Mouse (Mus musculus): ENCODE data around the gene Plekhf1. TPM values are rescaled to one million over a fixed set of nuclear protein-coding genes. Genes with fewer than 3 reads are reported as not detected.
A peak's percentile ranks its signal among the peaks of the same experiment; 100 is the strongest.

Gene Plekhf1
- polyA plus RNA-seq, 1 experiment from 2014 or later: 0.81 TPM

DNA sequence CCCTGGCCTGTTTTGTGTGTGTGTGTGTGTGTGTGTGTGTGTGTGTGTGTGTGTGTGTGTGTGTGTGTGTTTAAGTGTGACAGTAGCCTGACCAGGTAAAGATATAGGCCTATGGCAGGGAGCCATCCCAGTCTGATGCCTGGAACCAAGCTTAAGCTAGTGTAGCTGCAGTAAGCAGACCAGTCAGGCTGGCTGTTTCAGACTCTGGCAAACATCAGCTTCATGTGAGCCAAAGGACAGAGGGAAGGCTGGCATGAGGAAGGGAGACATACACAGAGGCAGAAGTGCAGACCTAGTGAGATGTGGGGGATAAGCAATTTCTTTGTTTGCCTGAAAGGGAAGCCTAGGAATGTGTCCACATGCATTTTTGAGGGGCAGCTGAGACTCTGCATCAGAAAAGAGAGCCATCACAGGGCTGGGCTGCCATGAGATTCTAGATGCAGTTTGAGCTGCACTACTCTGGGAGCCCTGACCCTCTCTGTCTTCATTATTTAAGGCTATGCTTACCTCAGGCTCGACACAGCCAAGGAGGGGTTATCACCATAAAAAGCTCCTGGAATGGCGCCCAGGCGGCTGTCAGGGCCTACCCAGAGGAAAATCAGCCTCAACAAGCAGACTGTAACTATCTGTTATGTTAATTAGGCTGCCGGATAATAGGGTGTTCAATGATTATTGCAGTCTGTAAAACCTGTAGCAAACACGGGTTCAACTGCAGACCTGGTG lies 23.8 kb upstream of the Plekhf1 start:
- 17% methylated on average over 5 of the region's 5 CpGs for WGBS
- peak overlapping the region; percentile 71 for H3K27ac ChIP-seq (ENCODE audit: low read depth, low read length)
- no peaks in the 10 kb centered on the region for H3K27me3 ChIP-seq (replicated peaks; ENCODE audit: control insufficient read depth, insufficient read depth, low read length)
- ATAC-seq: peak; percentile 86
- no peak overlapping the region for H3K4me2 ChIP-seq (ENCODE audit: low read length)
- DNase-seq (ENCODE audit: low spot score): peak; percentile 77
- H3K36me3 ChIP-seq (ENCODE audit: control insufficient read depth, insufficient read depth, low read length): no peaks in the 10 kb centered on the region
- no peaks in the 10 kb centered on the region for H3K9me3 ChIP-seq (replicated peaks; ENCODE audit: control insufficient read depth, low read length)
- no peak overlapping the region for H3K4me3 ChIP-seq (ENCODE audit: low read depth, low read length)
- no peak overlapping the region for H3K9ac ChIP-seq (ENCODE audit: low read length)
- peaks cover 9% of the 10 kb centered on the region for H3K4me1 ChIP-seq (ENCODE audit: control insufficient read depth, insufficient read depth, low read length)

DNA sequence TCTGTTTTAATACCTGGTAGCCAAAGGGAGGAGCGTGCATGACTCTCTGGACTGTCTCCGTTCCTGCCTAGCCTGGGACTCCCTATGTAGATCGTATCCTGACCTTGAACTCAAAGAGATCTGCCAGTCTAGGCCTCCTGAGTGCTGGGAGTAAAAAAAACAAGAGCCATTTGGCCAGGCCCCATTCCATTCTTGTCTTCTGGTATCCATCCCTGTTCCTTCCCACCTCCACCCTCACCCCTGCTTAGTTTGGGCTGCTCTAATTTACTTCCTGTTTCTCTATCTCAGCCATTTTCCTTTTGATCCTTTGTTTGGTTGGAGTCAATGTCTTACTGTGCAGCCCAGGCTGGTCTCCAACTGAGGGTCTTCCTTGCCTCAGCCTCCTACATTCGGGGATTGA lies 14.6 kb upstream of the Plekhf1 start:
- no peak overlapping the region for H3K9ac ChIP-seq (ENCODE audit: low read length)
- ATAC-seq: no peak
- no peaks in the 10 kb centered on the region for H3K9me3 ChIP-seq (replicated peaks; ENCODE audit: control insufficient read depth, low read length)
- H3K27ac ChIP-seq (ENCODE audit: low read depth, low read length): no peak overlapping the region
- H3K36me3 ChIP-seq (ENCODE audit: control insufficient read depth, insufficient read depth, low read length): no peaks in the 10 kb centered on the region
- WGBS: 88% methylated on average over 4 of the region's 4 CpGs
- H3K27me3 ChIP-seq (replicated peaks; ENCODE audit: control insufficient read depth, insufficient read depth, low read length): no peaks in the 10 kb centered on the region
- H3K4me3 ChIP-seq (ENCODE audit: low read depth, low read length): no peak overlapping the region
- no peak for DNase-seq (ENCODE audit: low spot score)
- H3K4me2 ChIP-seq (ENCODE audit: low read length): no peak overlapping the region
- H3K4me1 ChIP-seq (ENCODE audit: control insufficient read depth, insufficient read depth, low read length): no peaks in the 10 kb centered on the region

DNA sequence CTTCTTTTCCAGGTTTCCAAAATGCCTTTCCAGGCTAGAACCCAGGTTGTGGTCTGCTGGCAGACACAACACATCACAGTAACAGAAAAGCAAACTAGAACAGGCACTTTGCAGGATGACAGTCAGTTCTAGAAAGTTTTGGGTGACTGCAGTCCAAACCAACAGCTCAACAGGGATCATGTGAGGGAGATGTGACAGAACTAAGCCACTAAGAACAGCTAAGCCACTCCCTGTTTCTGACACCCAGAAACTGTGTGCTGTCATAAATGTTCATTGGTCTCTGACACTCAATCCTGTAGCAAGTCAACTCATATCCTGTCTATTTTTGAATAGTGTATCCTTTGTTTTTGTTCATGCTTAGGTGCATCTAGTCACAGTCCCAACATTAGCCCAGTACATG lies 9.3 kb upstream of the Plekhf1 start:
- no peak overlapping the region for H3K9ac ChIP-seq (ENCODE audit: low read length)
- H3K4me2 ChIP-seq (ENCODE audit: low read length): no peak overlapping the region
- no peak overlapping the region for H3K4me3 ChIP-seq (ENCODE audit: low read depth, low read length)
- DNase-seq (ENCODE audit: low spot score) (no peak), ATAC-seq (no peak)
- H3K9me3 ChIP-seq (replicated peaks; ENCODE audit: control insufficient read depth, low read length): no peaks in the 10 kb centered on the region
- no peaks in the 10 kb centered on the region for H3K36me3 ChIP-seq (ENCODE audit: control insufficient read depth, insufficient read depth, low read length)
- no peaks in the 10 kb centered on the region for H3K4me1 ChIP-seq (ENCODE audit: control insufficient read depth, insufficient read depth, low read length)
- H3K27ac ChIP-seq (ENCODE audit: low read depth, low read length): no peak overlapping the region
- H3K27me3 ChIP-seq (replicated peaks; ENCODE audit: control insufficient read depth, insufficient read depth, low read length): no peaks in the 10 kb centered on the region

DNA sequence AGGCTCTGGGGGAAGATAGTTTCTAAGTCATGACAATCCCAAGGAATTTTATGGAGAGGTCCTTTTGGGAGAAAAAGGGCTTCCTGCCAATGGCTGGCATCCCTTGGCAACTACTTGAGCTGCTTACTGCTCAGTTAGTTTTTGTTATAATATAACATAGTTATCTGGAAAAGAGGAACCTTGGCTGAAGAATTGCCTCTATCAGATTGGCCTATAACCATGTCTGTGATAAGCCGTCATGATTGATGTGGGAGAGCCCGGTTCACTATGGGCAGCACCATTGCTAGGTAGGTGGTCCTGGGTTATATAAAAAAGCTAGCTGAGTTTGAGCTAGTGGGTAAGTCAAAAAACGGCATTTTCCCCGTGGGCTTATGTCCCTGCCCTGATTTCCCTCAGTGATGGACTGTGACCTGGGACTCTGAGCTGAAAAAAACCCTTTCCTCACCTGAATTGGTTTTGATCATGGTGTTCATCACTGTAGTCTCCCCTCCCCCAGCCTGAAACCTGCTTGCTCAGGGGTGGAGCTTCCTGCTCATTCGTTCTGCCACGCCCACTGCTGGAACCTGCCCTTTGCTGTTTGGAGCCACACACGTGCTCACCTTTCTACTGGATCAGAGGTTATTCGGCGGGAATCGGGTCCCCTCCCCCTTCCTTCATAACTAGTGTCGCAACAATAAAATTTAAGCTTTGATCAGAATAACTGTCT lies 8.7 kb upstream of the Plekhf1 start:
- H3K9me3 ChIP-seq (replicated peaks; ENCODE audit: control insufficient read depth, low read length): no peaks in the 10 kb centered on the region
- H3K27me3 ChIP-seq (replicated peaks; ENCODE audit: control insufficient read depth, insufficient read depth, low read length): no peaks in the 10 kb centered on the region
- H3K27ac ChIP-seq (ENCODE audit: low read depth, low read length): no peak overlapping the region
- no peaks in the 10 kb centered on the region for H3K36me3 ChIP-seq (ENCODE audit: control insufficient read depth, insufficient read depth, low read length)
- H3K9ac ChIP-seq (ENCODE audit: low read length): no peak overlapping the region
- H3K4me2 ChIP-seq (ENCODE audit: low read length): no peak overlapping the region
- H3K4me1 ChIP-seq (ENCODE audit: control insufficient read depth, insufficient read depth, low read length): no peaks in the 10 kb centered on the region
- DNase-seq (ENCODE audit: low spot score): no peak
- H3K4me3 ChIP-seq (ENCODE audit: low read depth, low read length): no peak overlapping the region
- WGBS: 46% methylated on average over 11 of the region's 11 CpGs
- ATAC-seq: no peak

DNA sequence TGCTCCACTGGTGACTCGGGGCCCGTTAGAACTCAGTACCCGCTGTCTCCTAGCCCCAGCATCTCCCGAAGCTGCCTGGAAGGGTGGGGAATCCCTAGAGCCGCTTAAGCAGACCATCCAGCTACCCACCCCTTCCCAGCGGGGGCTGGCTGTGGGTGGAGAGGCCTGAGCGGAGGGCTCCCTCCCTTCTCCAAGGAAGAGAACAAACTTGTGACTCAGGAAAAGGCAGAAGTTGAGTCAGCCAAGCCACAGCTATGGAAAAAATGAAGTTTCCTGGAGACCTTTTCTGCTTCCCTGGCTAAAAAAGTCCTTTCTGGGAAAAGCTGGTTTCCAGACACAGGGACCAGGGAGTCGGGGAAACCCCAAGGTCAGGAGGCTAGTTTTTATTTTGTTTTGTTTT lies 2.5 kb upstream of the Plekhf1 start:
- Histone ChIP-seq H3K4me2 (ENCODE audit: low read length) (no peak overlapping the region), H3K36me3 (ENCODE audit: control insufficient read depth, insufficient read depth, low read length) (no peaks in the 10 kb centered on the region), H3K27ac (ENCODE audit: low read depth, low read length) (no peak overlapping the region), H3K4me1 (ENCODE audit: control insufficient read depth, insufficient read depth, low read length) (peaks cover 9% of the 10 kb centered on the region), H3K4me3 (ENCODE audit: low read depth, low read length) (no peak overlapping the region), H3K9ac (ENCODE audit: low read length) (no peak overlapping the region), H3K9me3 (replicated peaks; ENCODE audit: control insufficient read depth, low read length) (no peaks in the 10 kb centered on the region), H3K27me3 (replicated peaks; ENCODE audit: control insufficient read depth, insufficient read depth, low read length) (0 out of 2 replicates have a peak, but pooled peaks cover 6% of the 10 kb centered on the region)
- 17% methylated on average over 8 of the region's 8 CpGs for WGBS
- DNase-seq (ENCODE audit: low spot score): no peak
- ATAC-seq: no peak

DNA sequence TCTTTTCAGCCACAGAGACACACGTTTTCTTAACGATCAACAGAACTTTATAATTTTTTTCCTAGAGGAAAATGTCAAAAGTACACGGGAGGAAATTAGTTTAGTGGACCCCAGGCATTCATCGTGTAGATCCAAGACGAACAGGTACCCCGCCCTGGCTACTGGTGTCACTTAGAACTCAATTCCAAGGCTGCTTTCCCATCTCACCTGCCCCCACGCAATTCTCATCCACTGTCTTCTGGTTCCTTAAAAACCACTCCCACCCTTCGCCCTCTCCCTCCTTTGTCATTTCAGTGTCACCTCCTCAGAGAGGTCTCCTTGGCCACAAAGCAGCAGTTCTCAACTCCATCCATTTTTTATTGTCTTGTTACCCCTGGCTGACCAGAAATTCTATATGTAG lies 513 bp upstream of the Plekhf1 start:
- H3K4me2 ChIP-seq (ENCODE audit: low read length): peak overlapping the region; percentile 90
- no peaks in the 10 kb centered on the region for H3K9me3 ChIP-seq (replicated peaks; ENCODE audit: control insufficient read depth, low read length)
- H3K4me1 ChIP-seq (ENCODE audit: control insufficient read depth, insufficient read depth, low read length): peaks cover 9% of the 10 kb centered on the region
- H3K36me3 ChIP-seq (ENCODE audit: control insufficient read depth, insufficient read depth, low read length): no peaks in the 10 kb centered on the region
- DNase-seq (ENCODE audit: low spot score) (no peak), ATAC-seq (no peak)
- H3K9ac ChIP-seq (ENCODE audit: low read length): no peak overlapping the region
- H3K4me3 ChIP-seq (ENCODE audit: low read depth, low read length): peak overlapping the region; percentile 40
- H3K27ac ChIP-seq (ENCODE audit: low read depth, low read length): no peak overlapping the region
- 19% methylated on average over 8 of the region's 8 CpGs for WGBS
- H3K27me3 ChIP-seq (replicated peaks; ENCODE audit: control insufficient read depth, insufficient read depth, low read length): 0 out of 2 replicates have a peak, but pooled peaks cover 6% of the 10 kb centered on the region

DNA sequence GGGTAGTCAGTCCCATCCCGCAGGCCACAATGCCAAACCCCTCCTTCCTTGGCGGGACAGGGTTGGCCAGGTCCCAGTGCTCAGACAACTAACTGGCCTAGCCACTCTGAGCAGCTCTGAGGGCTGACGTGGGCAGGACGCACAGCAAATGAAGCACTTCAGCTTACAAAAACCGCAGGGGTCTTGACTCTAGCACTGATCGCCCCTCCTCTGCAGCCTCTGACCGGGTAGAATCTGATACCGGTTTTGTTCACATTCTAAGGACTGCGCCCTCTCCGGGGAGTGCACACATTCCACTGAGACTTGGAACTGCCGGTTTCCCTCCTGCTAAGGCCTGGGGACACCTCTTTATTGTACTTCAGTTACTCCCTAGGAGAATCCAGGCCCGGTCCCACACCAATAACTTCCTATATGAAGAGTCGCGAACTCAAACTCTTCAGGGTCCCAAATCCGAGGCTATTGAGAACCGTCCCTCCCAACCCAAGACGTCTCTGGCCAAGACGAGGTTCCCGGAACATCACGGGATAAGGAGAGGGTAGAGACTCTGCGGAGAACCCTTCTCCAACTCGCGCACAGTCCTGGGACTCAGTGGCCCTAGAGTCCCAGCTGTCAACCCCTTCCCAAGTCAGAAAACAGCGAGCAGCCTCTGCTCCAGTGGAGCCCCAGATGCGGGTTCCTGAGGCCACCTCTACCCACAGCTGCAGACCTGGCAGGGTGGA lies 476 bp downstream of the Plekhf1 start:
- Histone ChIP-seq H3K4me1 (ENCODE audit: control insufficient read depth, insufficient read depth, low read length) (peaks cover 9% of the 10 kb centered on the region), H3K4me2 (ENCODE audit: low read length) (peak overlapping the region; percentile 90), H3K4me3 (ENCODE audit: low read depth, low read length) (peak overlapping the region; percentile 40), H3K9me3 (replicated peaks; ENCODE audit: control insufficient read depth, low read length) (no peaks in the 10 kb centered on the region), H3K36me3 (ENCODE audit: control insufficient read depth, insufficient read depth, low read length) (no peaks in the 10 kb centered on the region), H3K27ac (ENCODE audit: low read depth, low read length) (no peak overlapping the region), H3K9ac (ENCODE audit: low read length) (peak overlapping the region; percentile 49), H3K27me3 (replicated peaks; ENCODE audit: control insufficient read depth, insufficient read depth, low read length) (0 out of 2 replicates have a peak, but pooled peaks cover 6% of the 10 kb centered on the region)
- DNase-seq (ENCODE audit: low spot score): peak; percentile 49
- peak; percentile 63 for ATAC-seq
- under 1% methylated on average over 25 of the region's 25 CpGs for WGBS

DNA sequence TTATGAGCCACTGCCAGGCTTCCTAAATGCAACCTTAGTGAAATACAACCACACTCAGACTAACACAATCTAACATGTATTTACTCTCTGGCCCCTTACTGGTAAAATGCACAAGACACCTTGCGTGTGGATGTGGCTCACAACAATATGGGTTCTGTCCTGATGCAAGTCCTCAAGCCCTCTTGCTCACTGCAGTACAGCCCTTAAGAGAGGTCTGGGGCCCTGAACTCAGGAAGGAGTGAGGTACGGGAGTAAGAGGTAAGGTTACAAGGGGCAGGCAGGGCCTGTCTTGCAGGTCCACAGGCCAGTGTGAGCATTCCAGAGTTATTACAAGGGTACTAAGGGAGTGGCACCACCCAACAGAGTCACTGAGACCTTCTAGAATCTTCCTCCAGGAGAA lies 1.6 kb downstream of the Plekhf1 start:
- Histone ChIP-seq H3K9ac (ENCODE audit: low read length) (no peak overlapping the region), H3K27me3 (replicated peaks; ENCODE audit: control insufficient read depth, insufficient read depth, low read length) (0 out of 2 replicates have a peak, but pooled peaks cover 6% of the 10 kb centered on the region), H3K4me3 (ENCODE audit: low read depth, low read length) (no peak overlapping the region), H3K4me2 (ENCODE audit: low read length) (no peak overlapping the region), H3K36me3 (ENCODE audit: control insufficient read depth, insufficient read depth, low read length) (no peaks in the 10 kb centered on the region), H3K27ac (ENCODE audit: low read depth, low read length) (no peak overlapping the region), H3K4me1 (ENCODE audit: control insufficient read depth, insufficient read depth, low read length) (peaks cover 9% of the 10 kb centered on the region), H3K9me3 (replicated peaks; ENCODE audit: control insufficient read depth, low read length) (no peaks in the 10 kb centered on the region)
- ATAC-seq (no peak), DNase-seq (ENCODE audit: low spot score) (no peak)
- 84% methylated on average over 2 of the region's 2 CpGs for WGBS
